14 mouse cellular contexts compared by ENCODE assay signal in the genomic region with DNA sequence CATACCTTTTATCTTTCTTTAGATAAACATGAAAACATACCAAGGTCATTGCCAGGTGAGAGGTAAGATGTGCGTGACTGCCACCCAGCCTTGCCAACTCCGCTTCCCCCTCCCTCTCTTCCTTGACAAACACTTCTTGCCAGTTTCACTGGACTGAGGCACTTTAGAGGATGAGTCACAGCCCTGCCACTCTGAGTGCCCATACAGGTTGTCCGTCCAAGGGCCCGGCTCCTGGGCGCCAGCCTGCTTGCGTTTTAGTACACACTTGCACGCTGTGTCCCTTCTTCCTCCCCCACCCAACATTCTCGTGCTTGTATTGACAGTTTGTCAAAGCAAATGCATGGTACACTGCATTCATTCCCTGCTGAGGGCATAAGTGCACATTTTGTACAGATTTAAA.
A peak's percentile ranks its signal among the peaks of the same experiment; 100 is the strongest.
DNase-seq lines count a peak whose midpoint lies in the region.
"Had no signal": no experiment of that assay in that cellular context is flagged by ENCODE, and none has a peak within 500 bp of the region (broad histone marks: within the 10 kb centered on the region; RNA-seq: fewer than 3 reads in every experiment).

No protein-coding gene starts in this region.

- H3K9me3 ChIP-seq in heart, embryonic 10.5 days = no peaks in the 10 kb centered on the region
- H3K9me3 ChIP-seq: embryonic facial prominence, embryonic 13.5 days; forebrain, embryonic 10.5 days; liver, embryonic 12.5 days; neural tube, embryonic 15.5 days had no signal

- H3K4me1 ChIP-seq in heart, embryonic 10.5 days = no peaks in the 10 kb centered on the region
- H3K4me1 ChIP-seq: liver, embryonic 12.5 days; neural tube, embryonic 15.5 days had no signal

- H3K27me3 ChIP-seq in heart, embryonic 10.5 days (ENCODE audit: insufficient read depth, poor library complexity, severe bottlenecking) = no peaks in the 10 kb centered on the region
- H3K27me3 ChIP-seq: embryonic facial prominence, embryonic 13.5 days; liver, embryonic 12.5 days; neural tube, embryonic 15.5 days had no signal

- peak; percentile 17 to 54 for DNase-seq in adrenal gland, adult (ENCODE audit: inconsistent age in 2 of 2, low spot score in 1 of 2)
- DNase-seq in adrenal gland, postnatal 4 days (ENCODE audit: low spot score in 2 of 2) = no peak
- DNase-seq in 3134 (ENCODE audit: extremely low read depth, insufficient read length, low spot score) = peak; percentile 64
- DNase-seq in kidney, postnatal 4 days = peak; percentile 8 to 19
- peak; percentile 79 for DNase-seq in lung, postnatal 36 days
- no peak for DNase-seq in heart, adult 9 months (ENCODE audit: low spot score in 2 of 2)
- no peak for DNase-seq in spleen, postnatal 4 days (ENCODE audit: low spot score in 2 of 2)
- DNase-seq in heart, embryonic 10.5 days (ENCODE audit: low spot score) = no peak
- DNase-seq: heart, adult 18-20 months; right cerebral cortex, postnatal 25 days had no signal

- no peaks in the 10 kb centered on the region for H3K36me3 ChIP-seq in heart, embryonic 10.5 days
- H3K36me3 ChIP-seq: embryonic facial prominence, embryonic 13.5 days; forebrain, embryonic 10.5 days; liver, embryonic 12.5 days; neural tube, embryonic 15.5 days had no signal

- no peak overlapping the region for H3K27ac ChIP-seq in heart, embryonic 10.5 days
- H3K27ac ChIP-seq: embryonic facial prominence, embryonic 13.5 days; forebrain, embryonic 10.5 days; liver, embryonic 12.5 days; neural tube, embryonic 15.5 days had no signal

- 80% methylated on average over 8 of the region's 8 CpGs for WGBS in heart, embryonic 10.5 days

- H3K4me3 ChIP-seq in heart, embryonic 10.5 days = no peak overlapping the region
- H3K4me3 ChIP-seq: embryonic facial prominence, embryonic 13.5 days; forebrain, embryonic 10.5 days; liver, embryonic 12.5 days; neural tube, embryonic 15.5 days had no signal

Comparison
In these comparisons a context has a peak if more than half of its experiments do, and no peak if none do; other contexts are left out.
1. DNase-seq: peak in adrenal gland, adult (2 of 2), 3134 (single experiment), kidney, postnatal 4 days (2 of 2) and lung, postnatal 36 days (single experiment); none in adrenal gland, postnatal 4 days (0 of 2), heart, adult 9 months (0 of 2), spleen, postnatal 4 days (0 of 2) and heart, embryonic 10.5 days (single experiment).